Mouse (Mus musculus): ENCODE measurements at regions not wholly inside any gene's neighbourhood (a gene's known extent, or its start where the extent isn't known, plus 50 kb on each side); places are given as distances from the start of the nearest gene placed in this dataset.
"Not testable (repeated sequence)": the region's sequence is repeated elsewhere in the genome, so short reads cannot be mapped to it uniquely, and the experiment has no call there.

GRCm38 (mm10) chrX:104931153-104931706, 74.2 kb upstream of the Magee2 start:
- Histone ChIP-seq H3K9me3 (ENCODE audit: control insufficient read depth) (no peaks in the 10 kb centered on the region), H3K27ac (ENCODE audit: low read depth, low read length) (no peak overlapping the region), H3K4me2 (replicated peaks; ENCODE audit: low read depth) (no peak overlapping the region), H3K4me1 (replicated peaks; ENCODE audit: control insufficient read depth, insufficient read depth, low read length) (no peaks in the 10 kb centered on the region), H3K27me3 (replicated peaks; ENCODE audit: control insufficient read depth, insufficient read depth, low read length) (0 out of 2 replicates have a peak, but pooled peaks cover 3% of the 10 kb centered on the region), H3K9ac (ENCODE audit: low read depth, low read length) (no peak overlapping the region), H3K36me3 (ENCODE audit: control insufficient read depth, insufficient read depth) (no peaks in the 10 kb centered on the region), H3K4me3 (ENCODE audit: low read depth, low read length) (no peak overlapping the region)
- ATAC-seq = no peak
- 88% methylated on average over 2 of the region's 2 CpGs for WGBS
- TF ChIP-seq CTCF (IDR thresholded peaks at IDR 0.05; ENCODE audit: low read depth) = no peak

DNA sequence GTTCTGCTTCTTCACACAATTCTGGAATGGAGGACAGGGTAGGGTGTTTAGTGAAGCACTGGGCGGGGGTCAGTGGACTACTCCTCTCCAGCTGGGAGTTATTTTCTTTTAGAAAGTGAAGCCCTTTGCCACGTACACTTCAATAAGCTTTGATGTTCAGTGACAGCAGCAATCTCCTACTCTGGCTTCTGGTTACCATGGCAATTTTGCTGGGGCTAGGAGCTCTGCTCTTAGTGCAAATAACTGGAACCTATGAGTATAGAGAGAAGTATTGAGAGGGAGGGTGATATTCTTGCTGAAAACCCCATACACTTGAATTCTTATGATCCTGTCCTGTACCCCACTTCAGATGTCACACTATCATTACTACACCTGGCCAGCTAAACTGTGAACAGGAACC, 94.5 kb upstream of the Magee2 start:
- 52% methylated on average over 2 of the region's 2 CpGs for WGBS
- H3K4me1 ChIP-seq (replicated peaks; ENCODE audit: control insufficient read depth, insufficient read depth, low read length) = no peaks in the 10 kb centered on the region
- ATAC-seq = no peak

GRCm38 (mm10) chrX:104952809-104953208, 95.7 kb upstream of the Magee2 start:
- H3K27ac ChIP-seq (ENCODE audit: low read depth, low read length); H3K4me3 ChIP-seq (ENCODE audit: low read depth, low read length); H3K27me3 ChIP-seq (replicated peaks; ENCODE audit: control insufficient read depth, insufficient read depth, low read length); H3K4me1 ChIP-seq (replicated peaks; ENCODE audit: control insufficient read depth, insufficient read depth, low read length); H3K9me3 ChIP-seq (ENCODE audit: control insufficient read depth); H3K36me3 ChIP-seq (ENCODE audit: control insufficient read depth, insufficient read depth); ATAC-seq; H3K4me2 ChIP-seq (replicated peaks; ENCODE audit: low read depth); H3K9ac ChIP-seq (ENCODE audit: low read depth, low read length): not testable (repeated sequence)
- 75% methylated on average over 4 of the region's 5 CpGs for WGBS

More for the DNA sequence above, 94.5 kb upstream of the Magee2 start:
- no peak overlapping the region for H3K9ac ChIP-seq (ENCODE audit: low read depth, low read length)
- no peaks in the 10 kb centered on the region for H3K27me3 ChIP-seq (replicated peaks; ENCODE audit: control insufficient read depth, insufficient read depth, low read length)
- H3K36me3 ChIP-seq (ENCODE audit: control insufficient read depth, insufficient read depth) = no peaks in the 10 kb centered on the region
- no peaks in the 10 kb centered on the region for H3K9me3 ChIP-seq (ENCODE audit: control insufficient read depth)
- no peak overlapping the region for H3K4me2 ChIP-seq (replicated peaks; ENCODE audit: low read depth)
- no peak for TF ChIP-seq CTCF (IDR thresholded peaks at IDR 0.05; ENCODE audit: low read depth)
- no peak overlapping the region for H3K27ac ChIP-seq (ENCODE audit: low read depth, low read length)
- H3K4me3 ChIP-seq (ENCODE audit: low read depth, low read length) = no peak overlapping the region

- H3K27me3 ChIP-seq (replicated peaks; ENCODE audit: control insufficient read depth, insufficient read depth, low read length); H3K27ac ChIP-seq (ENCODE audit: low read depth, low read length); H3K4me2 ChIP-seq (replicated peaks; ENCODE audit: low read depth); H3K9ac ChIP-seq (ENCODE audit: low read depth, low read length); H3K4me3 ChIP-seq (ENCODE audit: low read depth, low read length); H3K36me3 ChIP-seq (ENCODE audit: control insufficient read depth, insufficient read depth); ATAC-seq; H3K4me1 ChIP-seq (replicated peaks; ENCODE audit: control insufficient read depth, insufficient read depth, low read length); H3K9me3 ChIP-seq (ENCODE audit: control insufficient read depth): not testable (repeated sequence)
- 100% methylated on average over 1 of the region's 3 CpGs for WGBS
Observed at GRCm38 (mm10) chrX:104953391-104953790, 96.3 kb upstream of the Magee2 start.

DNA sequence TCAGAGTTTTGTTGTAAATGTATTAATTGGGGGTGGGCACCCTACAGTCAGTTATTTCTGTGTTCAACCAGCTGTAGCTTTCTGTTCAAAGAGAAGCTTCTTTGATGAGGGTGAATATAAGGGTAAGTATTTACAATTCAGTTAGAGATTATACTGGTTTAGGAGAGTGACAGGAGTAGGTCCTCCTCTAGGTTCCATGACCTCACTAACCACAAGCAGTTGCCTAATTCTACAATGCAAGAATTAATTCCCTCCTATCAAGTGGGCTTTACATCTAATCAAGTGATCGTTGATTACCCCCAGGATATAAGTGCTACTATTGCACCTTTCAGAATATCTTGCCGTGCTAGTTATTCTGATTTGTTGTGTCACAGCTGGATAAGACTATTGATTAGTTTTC, 101.1 kb upstream of the Pbdc1 start:
- Histone ChIP-seq H3K4me3 (ENCODE audit: low read depth, low read length) (no peak overlapping the region), H3K4me1 (replicated peaks; ENCODE audit: control insufficient read depth, insufficient read depth, low read length) (no peaks in the 10 kb centered on the region), H3K36me3 (ENCODE audit: control insufficient read depth, insufficient read depth) (no peaks in the 10 kb centered on the region), H3K9me3 (ENCODE audit: control insufficient read depth) (no peaks in the 10 kb centered on the region), H3K27me3 (replicated peaks; ENCODE audit: control insufficient read depth, insufficient read depth, low read length) (no peaks in the 10 kb centered on the region; the same call in 1 of the 2 replicates), H3K4me2 (replicated peaks; ENCODE audit: low read depth) (no peak overlapping the region), H3K9ac (ENCODE audit: low read depth, low read length) (no peak overlapping the region), H3K27ac (ENCODE audit: low read depth, low read length) (no peak overlapping the region)
- 84% methylated on average over 2 of the region's 2 CpGs for WGBS
- ATAC-seq = no peak
- TF ChIP-seq CTCF (IDR thresholded peaks at IDR 0.05; ENCODE audit: low read depth) = no peak

DNA sequence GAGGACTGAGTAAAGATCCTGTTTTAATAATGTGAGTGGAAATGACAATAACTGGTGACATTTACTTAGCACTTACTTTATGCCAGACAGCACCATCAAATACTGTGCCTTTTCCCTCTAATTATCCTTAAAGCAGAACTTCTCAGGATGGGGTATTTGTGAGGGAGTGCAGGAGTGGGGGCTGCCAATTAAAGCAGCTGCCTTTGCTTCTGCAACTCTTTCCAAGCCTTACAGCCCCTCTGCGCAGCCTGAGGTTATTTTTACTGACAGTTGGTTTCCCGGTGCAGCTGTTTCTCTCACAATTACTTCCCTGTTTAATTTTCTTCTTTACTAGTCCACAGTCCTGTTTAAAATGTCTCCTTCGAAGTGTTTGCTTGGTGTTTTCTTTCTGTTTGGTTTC, 76.3 kb upstream of the Pbdc1 start:
- Histone ChIP-seq H3K9ac (ENCODE audit: low read depth, low read length) (no peak overlapping the region), H3K4me1 (replicated peaks; ENCODE audit: control insufficient read depth, insufficient read depth, low read length) (no peaks in the 10 kb centered on the region), H3K36me3 (ENCODE audit: control insufficient read depth, insufficient read depth) (no peaks in the 10 kb centered on the region), H3K9me3 (ENCODE audit: control insufficient read depth) (no peaks in the 10 kb centered on the region), H3K27ac (ENCODE audit: low read depth, low read length) (no peak overlapping the region), H3K4me2 (replicated peaks; ENCODE audit: low read depth) (no peak overlapping the region), H3K4me3 (ENCODE audit: low read depth, low read length) (no peak overlapping the region), H3K27me3 (replicated peaks; ENCODE audit: control insufficient read depth, insufficient read depth, low read length) (no peaks in the 10 kb centered on the region)
- no peak for ATAC-seq
- WGBS = 28% methylated on average over 3 of the region's 3 CpGs
- TF ChIP-seq CTCF (IDR thresholded peaks at IDR 0.05; ENCODE audit: low read depth) = no peak

GRCm38 (mm10) chrX:105006445-105006844, 73.1 kb upstream of the Pbdc1 start:
- no peak overlapping the region for H3K27ac ChIP-seq (ENCODE audit: low read depth, low read length)
- H3K4me1 ChIP-seq (replicated peaks; ENCODE audit: control insufficient read depth, insufficient read depth, low read length) = no peaks in the 10 kb centered on the region
- H3K27me3 ChIP-seq (replicated peaks; ENCODE audit: control insufficient read depth, insufficient read depth, low read length) = no peaks in the 10 kb centered on the region
- no peak for ATAC-seq
- no peak overlapping the region for H3K4me2 ChIP-seq (replicated peaks; ENCODE audit: low read depth)
- no peak overlapping the region for H3K9ac ChIP-seq (ENCODE audit: low read depth, low read length)
- no peak overlapping the region for H3K4me3 ChIP-seq (ENCODE audit: low read depth, low read length)
- H3K9me3 ChIP-seq (ENCODE audit: control insufficient read depth) = no peaks in the 10 kb centered on the region
- WGBS = 9% methylated on average over 2 of the region's 2 CpGs
- no peaks in the 10 kb centered on the region for H3K36me3 ChIP-seq (ENCODE audit: control insufficient read depth, insufficient read depth)
- TF ChIP-seq CTCF (IDR thresholded peaks at IDR 0.05; ENCODE audit: low read depth) = peak; percentile 71
